Mouse (Mus musculus): ENCODE measurements around the gene Hells.
A peak's percentile ranks its signal among the peaks of the same experiment; 100 is the strongest.

GRCm38 (mm10) chr19:38915677-38916076 lies 15.0 kb upstream of the Hells start:
- TF ChIP-seq CTCF (conservative IDR thresholded peaks at IDR 0.05; ENCODE audit: insufficient read depth, insufficient read length, low read depth, low read length) (peak; percentile 52), POLR2A (IDR thresholded peaks at IDR 0.05; ENCODE audit: low read depth, low read length) (no peak)

Measured in kidney, adult 2 months (tissue).